In the genomic region with DNA sequence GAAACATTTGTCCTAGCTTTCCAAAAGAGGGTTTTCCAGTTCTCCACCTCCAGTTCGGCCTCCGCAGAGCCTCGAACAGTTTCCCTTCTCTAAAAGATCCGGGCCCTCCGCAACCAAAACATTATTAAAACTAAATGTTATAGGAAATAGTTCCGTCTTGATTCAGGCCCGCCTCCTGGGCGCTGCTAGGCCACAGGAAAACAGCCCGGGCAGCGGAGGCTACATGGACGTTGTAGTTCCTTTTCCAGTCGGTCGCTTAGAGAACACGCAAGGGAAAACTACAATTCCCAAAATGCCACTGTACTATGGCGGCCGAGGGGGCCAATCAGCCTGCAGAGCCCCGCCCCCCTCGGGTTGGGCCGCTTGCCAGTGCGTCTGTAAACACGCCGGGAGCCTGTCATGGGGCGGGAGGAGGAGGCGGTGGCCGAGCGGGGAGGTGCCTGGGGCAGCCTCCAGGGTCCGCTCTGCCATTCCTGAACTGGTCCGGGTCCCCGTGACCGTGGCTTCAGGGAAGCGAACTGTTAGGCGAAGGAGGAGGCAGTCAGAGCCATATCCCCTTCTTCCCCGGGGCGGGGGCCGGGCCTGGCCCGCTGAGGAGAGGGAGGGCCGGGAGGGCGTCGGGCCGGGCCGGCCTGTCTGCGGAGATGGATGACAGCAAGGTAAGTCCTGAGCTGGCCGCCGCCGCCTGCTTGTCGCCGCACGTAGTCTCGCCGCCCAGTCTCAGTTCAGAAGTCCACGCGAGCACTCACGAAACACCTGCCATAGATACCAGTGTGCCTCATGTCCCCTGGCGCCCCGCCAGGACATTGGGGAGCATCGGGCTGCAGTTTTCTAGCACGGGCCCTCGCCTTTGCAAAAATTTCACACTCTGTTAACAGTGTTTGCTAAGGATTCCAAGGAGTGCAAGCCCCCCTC, we compare ENCODE assay signal across 8 mouse cellular contexts. TPM values are rescaled to one million over a fixed set of nuclear protein-coding genes. Genes with fewer than 3 reads are reported as not detected.
DNase-seq lines count a peak whose midpoint lies in the region; ATAC-seq and TF ChIP-seq lines count a peak whose summit lies in the region.

A gene (plus strand): TSS at position 369 of the 915 bp plus-strand sequence.

- no peak for TF ChIP-seq CTCF in lung, adult 2 months (IDR thresholded peaks at IDR 0.05; ENCODE audit: insufficient read depth, low read length)

- H3K9ac ChIP-seq in ES-E14 (ENCODE audit: insufficient read depth, low read depth, low read length, poor library complexity, severe bottlenecking), result peak within 1 kb of the TSS; percentile 77
- H3K9ac ChIP-seq in forebrain, embryonic 15.5 days (replicated peaks), result peak within 1 kb of the TSS; percentile 71

- H3K4me1 ChIP-seq in ES-E14 (ENCODE audit: control insufficient read depth in 2 of 2, insufficient read depth in 2 of 2, low read length in 2 of 2, poor library complexity in 1 of 2), result peaks cover 2 to 7% of the 10 kb centered on the region in 2 experiments; a peak in 3 of 4 replicates
- peaks cover 18% of the 10 kb centered on the region for H3K4me1 ChIP-seq in forebrain, embryonic 15.5 days
- H3K4me1 ChIP-seq in lung, adult 2 months (ENCODE audit: control insufficient read depth, insufficient read depth, low read length), result peaks cover 12% of the 10 kb centered on the region

- in situ Hi-C loops in ES-E14 (cut with MboI; ENCODE audit: low sequenced_read_pairs in 2 of 2, unreplicated experiment in 2 of 2), result loop anchor here in 1 of 2 experiments (25.0 kb wide), 1 partner anchor 168 kb away; no protein-coding TSS in a partner anchor

- H3K4me2 ChIP-seq in forebrain, embryonic 15.5 days (replicated peaks), result peak within 1 kb of the TSS; percentile 75

- under 1% methylated on average over 57 of the region's 58 CpGs for WGBS in forebrain, embryonic 15.5 days
- 1% methylated on average over 56 of the region's 58 CpGs for WGBS in lung, adult 2 months

- H3K9me3 ChIP-seq in ES-E14 (ENCODE audit: control insufficient read depth, insufficient read depth, low read depth, low read length), result no peaks in the 10 kb centered on the region
- H3K9me3 ChIP-seq in forebrain, embryonic 15.5 days, result no peaks in the 10 kb centered on the region

- H3K27ac ChIP-seq in ES-E14 (ENCODE audit: insufficient read depth, low read depth, low read length, poor library complexity, severe bottlenecking), result no peak within 1 kb of the TSS
- H3K27ac ChIP-seq in forebrain, embryonic 15.5 days (replicated peaks), result peak within 1 kb of the TSS; percentile 73

- peak; percentile 99 for ATAC-seq in forebrain, embryonic 15.5 days (replicated peaks)
- peak; percentile 95 for ATAC-seq in neutrophil, adult 5-6 weeks (ENCODE audit: extremely low read depth, insufficient number of reproducible peaks, low FRiP score, poor library complexity, severe bottlenecking)

- TF ChIP-seq POLR2A in lung, adult 2 months (IDR thresholded peaks at IDR 0.05; ENCODE audit: borderline replicate concordance, extremely low read depth, low read depth, low read length), result peak; percentile 78

- no peaks in the 10 kb centered on the region for H3K36me3 ChIP-seq in ES-E14 (ENCODE audit: control insufficient read depth, insufficient read depth, low read length, poor library complexity, severe bottlenecking)
- no peaks in the 10 kb centered on the region for H3K36me3 ChIP-seq in forebrain, embryonic 15.5 days

- peak; percentile 96 for DNase-seq in ES-E14 (ENCODE audit: low read depth, low spot score)
- DNase-seq in cerebellum, adult 11-12 months, result peak; percentile 99
- peak; percentile 99 for DNase-seq in heart, postnatal 25 days (ENCODE audit: low spot score)
- peak; percentile 98 to 100 for DNase-seq in layer of hippocampus, adult 18-20 months (ENCODE audit: low spot score in 2 of 2)
- DNase-seq in lung, adult 2 months, result peak; percentile 100
- peak; percentile 94 to 96 for DNase-seq in thymus, adult 18-20 months

- intact Hi-C loops in heart, postnatal 25 days (cut with DNase I), result loop anchor here (2.0 to 10.0 kb wide), 2 partner anchors 35 to 175 kb away; no protein-coding TSS in a partner anchor

- H3K27me3 ChIP-seq in forebrain, embryonic 15.5 days, result no peaks in the 10 kb centered on the region

- peak within 1 kb of the TSS; percentile 82 to 93 for H3K4me3 ChIP-seq in ES-E14 (ENCODE audit: insufficient read depth in 1 of 2, low read depth in 1 of 2, low read length in 2 of 2, poor library complexity in 1 of 2, severe bottlenecking in 1 of 2)
- peak within 1 kb of the TSS; percentile 75 for H3K4me3 ChIP-seq in forebrain, embryonic 15.5 days
- H3K4me3 ChIP-seq in lung, adult 2 months (replicated peaks; ENCODE audit: extremely low read depth, low read depth, low read length), result peak within 1 kb of the TSS; percentile 91

TF ChIP-seq in ES-E14, 5 proteins besides CTCF, POLR2A, EP300 and RAD21:
- TF ChIP-seq CHD2 (IDR thresholded peaks at IDR 0.05; ENCODE audit: low read depth, low read length) (peak; percentile 57), MAFK (IDR thresholded peaks at IDR 0.05; ENCODE audit: insufficient read depth, low read depth, low read length) (0 out of 2 replicates have a peak, but pooled peaks have one; percentile 4), HCFC1 (IDR thresholded peaks at IDR 0.05; ENCODE audit: borderline replicate concordance, insufficient read depth, low read length) (peak; percentile 100), ZNF384 (IDR thresholded peaks at IDR 0.05; ENCODE audit: low read depth, low read length) (no peak), ZC3H11A (IDR thresholded peaks at IDR 0.05; ENCODE audit: borderline replicate concordance, low read depth, low read length) (no peak)

RNA-seq across cellular contexts. Expression of the gene that starts here (rescaled TPM):
- total RNA-seq in ES-E14 (2012; rRNA removed), result 4.3 TPM in 2 replicates
- 3.8 and 3.9 TPM in 2 replicates for polyA plus RNA-seq in forebrain, embryonic 15.5 days (2015; fragmentation: Nextera tagmentation; extraction: Ambion mirVana)
- 10 to 100 TPM; 11.5 to 12.1 TPM for total RNA-seq in heart, postnatal 25 days (2021)
- 10 to 100 TPM; 47.3 to 48.1 TPM for total RNA-seq in layer of hippocampus, adult 18-20 months (2021)
- polyA plus RNA-seq in lung, adult 2 months (2012; rRNA removed), result 15.9 and 25.1 TPM in 2 replicates
- 47.6 and 53.7 TPM in 2 replicates for total RNA-seq in neutrophil, adult 5-6 weeks (2017)
